Mouse (Mus musculus): Measurements from ENCODE around the gene Gps2. TPM values are rescaled to one million over a fixed set of nuclear protein-coding genes. Genes with fewer than 3 reads are reported as not detected.

Gene Gps2
- polyA plus RNA-seq, 1 experiment from 2014 or later: 107 TPM

Small RNA genes lying within 50 kb of the gene (microRNA-seq; reads per million reads assigned to microRNA genes)
- not detected for gene Mir6924

Other genes starting within 250 kb of the Gps2 start
- gene Cd68, start 247.7 kb upstream of the Gps2 start, polyA plus RNA-seq (2015; fragmentation: Nextera tagmentation; extraction: Ambion mirVana): 17.3 and 17.4 TPM in 2 replicates
- gene Eif4a1, start 241.5 kb upstream of the Gps2 start, polyA plus RNA-seq (2015; fragmentation: Nextera tagmentation; extraction: Ambion mirVana): 351 and 453 TPM in 2 replicates
- gene Senp3, start 231.8 kb upstream of the Gps2 start, polyA plus RNA-seq (2015; fragmentation: Nextera tagmentation; extraction: Ambion mirVana): 37.3 and 38.6 TPM in 2 replicates
- gene Tnfsf13, start 228.1 kb upstream of the Gps2 start, polyA plus RNA-seq (2015; fragmentation: Nextera tagmentation; extraction: Ambion mirVana): 0.10 TPM in 1 of 2 replicates, not detected in the other
- gene Tnfsf12, start 218.0 kb upstream of the Gps2 start, polyA plus RNA-seq (2015; fragmentation: Nextera tagmentation; extraction: Ambion mirVana): 2.1 and 2.6 TPM in 2 replicates
- 1.1 and 1.4 TPM in 2 replicates for gene Tnfsfm13, start 217.8 kb upstream of the Gps2 start, polyA plus RNA-seq (2015; fragmentation: Nextera tagmentation; extraction: Ambion mirVana)
- gene Polr2a, start 155.3 kb upstream of the Gps2 start, polyA plus RNA-seq (2015; fragmentation: Nextera tagmentation; extraction: Ambion mirVana): 9.6 and 10.8 TPM in 2 replicates
- gene Slc35g3, start 151.9 kb upstream of the Gps2 start, polyA plus RNA-seq (2015; fragmentation: Nextera tagmentation; extraction: Ambion mirVana): not detected in 2 replicates
- 0.38 and 0.43 TPM in 2 replicates for gene Zbtb4, start 148.0 kb upstream of the Gps2 start, polyA plus RNA-seq (2015; fragmentation: Nextera tagmentation; extraction: Ambion mirVana)
- 0.43 and 0.59 TPM in 2 replicates for gene Chrnb1, start 117.9 kb upstream of the Gps2 start, polyA plus RNA-seq (2015; fragmentation: Nextera tagmentation; extraction: Ambion mirVana)
- 0.07 and 0.20 TPM in 2 replicates for gene Fgf11, start 112.0 kb upstream of the Gps2 start, polyA plus RNA-seq (2015; fragmentation: Nextera tagmentation; extraction: Ambion mirVana)
- 0.46 and 0.50 TPM in 2 replicates for gene Tmem102, start 108.3 kb upstream of the Gps2 start, polyA plus RNA-seq (2015; fragmentation: Nextera tagmentation; extraction: Ambion mirVana)
- not detected in 2 replicates for gene Gm39566, start 98.6 kb upstream of the Gps2 start, polyA plus RNA-seq (2015; fragmentation: Nextera tagmentation; extraction: Ambion mirVana)
- gene Spem2, start 95.4 kb upstream of the Gps2 start, polyA plus RNA-seq (2015; fragmentation: Nextera tagmentation; extraction: Ambion mirVana): not detected in 2 replicates
- gene Spem1, start 91.7 kb upstream of the Gps2 start, polyA plus RNA-seq (2015; fragmentation: Nextera tagmentation; extraction: Ambion mirVana): not detected in 2 replicates
- gene Nlgn2, start 76.1 kb upstream of the Gps2 start, polyA plus RNA-seq (2015; fragmentation: Nextera tagmentation; extraction: Ambion mirVana): 0.68 and 0.75 TPM in 2 replicates
- 321 and 345 TPM in 2 replicates for gene Tmem256, start 75.4 kb upstream of the Gps2 start, polyA plus RNA-seq (2015; fragmentation: Nextera tagmentation; extraction: Ambion mirVana)
- 28.0 and 29.9 TPM in 2 replicates for gene Plscr3, start 67.5 kb upstream of the Gps2 start, polyA plus RNA-seq (2015; fragmentation: Nextera tagmentation; extraction: Ambion mirVana)
- 0.76 and 1.5 TPM in 2 replicates for gene Tnk1, start 55.2 kb upstream of the Gps2 start, polyA plus RNA-seq (2015; fragmentation: Nextera tagmentation; extraction: Ambion mirVana)
- gene Tmem95, start 35.9 kb upstream of the Gps2 start, polyA plus RNA-seq (2015; fragmentation: Nextera tagmentation; extraction: Ambion mirVana): not detected in 2 replicates
- 0.89 and 1.3 TPM in 2 replicates for gene Kctd11, start 32.5 kb upstream of the Gps2 start, polyA plus RNA-seq (2015; fragmentation: Nextera tagmentation; extraction: Ambion mirVana)
- 4.4 and 4.9 TPM in 2 replicates for gene Acap1, start 18.3 kb upstream of the Gps2 start, polyA plus RNA-seq (2015; fragmentation: Nextera tagmentation; extraction: Ambion mirVana)
- gene 2810408A11Rik, start 12.9 kb upstream of the Gps2 start, polyA plus RNA-seq (2015; fragmentation: Nextera tagmentation; extraction: Ambion mirVana): 0.89 and 1.0 TPM in 2 replicates
- 2.3 and 2.8 TPM in 2 replicates for gene Neurl4, start 12.8 kb upstream of the Gps2 start, polyA plus RNA-seq (2015; fragmentation: Nextera tagmentation; extraction: Ambion mirVana)
- 1,847 and 1,941 TPM in 2 replicates for gene Eif5a, start 8.1 kb downstream of the Gps2 start, polyA plus RNA-seq (2015; fragmentation: Nextera tagmentation; extraction: Ambion mirVana)
- 0.28 and 0.30 TPM in 2 replicates for gene Ybx2, start 21.9 kb downstream of the Gps2 start, polyA plus RNA-seq (2015; fragmentation: Nextera tagmentation; extraction: Ambion mirVana)
- gene Slc2a4, start 34.3 kb downstream of the Gps2 start, polyA plus RNA-seq (2015; fragmentation: Nextera tagmentation; extraction: Ambion mirVana): 14.2 TPM in 2 replicates
- 2.4 and 4.2 TPM in 2 replicates for gene Cldn7, start 50.9 kb downstream of the Gps2 start, polyA plus RNA-seq (2015; fragmentation: Nextera tagmentation; extraction: Ambion mirVana)
- gene Ctdnep1, start 67.3 kb downstream of the Gps2 start, polyA plus RNA-seq (2015; fragmentation: Nextera tagmentation; extraction: Ambion mirVana): 8.7 and 10.1 TPM in 2 replicates
- 84.9 and 86.9 TPM in 2 replicates for gene Elp5, start 68.6 kb downstream of the Gps2 start, polyA plus RNA-seq (2015; fragmentation: Nextera tagmentation; extraction: Ambion mirVana)
- gene Gabarap, start 77.3 kb downstream of the Gps2 start, polyA plus RNA-seq (2015; fragmentation: Nextera tagmentation; extraction: Ambion mirVana): 259 and 294 TPM in 2 replicates
- gene Phf23, start 81.9 kb downstream of the Gps2 start, polyA plus RNA-seq (2015; fragmentation: Nextera tagmentation; extraction: Ambion mirVana): 29.8 and 32.7 TPM in 2 replicates
- 6.4 and 7.4 TPM in 2 replicates for gene Dvl2, start 86.7 kb downstream of the Gps2 start, polyA plus RNA-seq (2015; fragmentation: Nextera tagmentation; extraction: Ambion mirVana)
- gene Acadvl, start 101.5 kb downstream of the Gps2 start, polyA plus RNA-seq (2015; fragmentation: Nextera tagmentation; extraction: Ambion mirVana): 83.7 and 87.2 TPM in 2 replicates
- 1.1 and 1.2 TPM in 2 replicates for gene Dlg4, start 103.1 kb downstream of the Gps2 start, polyA plus RNA-seq (2015; fragmentation: Nextera tagmentation; extraction: Ambion mirVana)
- gene Asgr1, start 140.2 kb downstream of the Gps2 start, polyA plus RNA-seq (2015; fragmentation: Nextera tagmentation; extraction: Ambion mirVana): 1.4 and 1.8 TPM in 2 replicates
- 5.2 and 5.7 TPM in 2 replicates for gene Asgr2, start 178.8 kb downstream of the Gps2 start, polyA plus RNA-seq (2015; fragmentation: Nextera tagmentation; extraction: Ambion mirVana)
- gene Mgl2, start 216.4 kb downstream of the Gps2 start, polyA plus RNA-seq (2015; fragmentation: Nextera tagmentation; extraction: Ambion mirVana): 1.2 and 1.3 TPM in 2 replicates
- 0.27 and 0.32 TPM in 2 replicates for gene Clec10a, start 242.3 kb downstream of the Gps2 start, polyA plus RNA-seq (2015; fragmentation: Nextera tagmentation; extraction: Ambion mirVana)